Mouse (Mus musculus): ENCODE results near the gene Shisa4. TPM values are rescaled to one million over a fixed set of nuclear protein-coding genes. Genes with fewer than 3 reads are reported as not detected.

The Shisa4 gene
- 0.34 TPM in 1 of 2 replicates, not detected in the other for polyA plus RNA-seq (2012; ENCODE audit: insufficient read depth, low replicate concordance)

DNA sequence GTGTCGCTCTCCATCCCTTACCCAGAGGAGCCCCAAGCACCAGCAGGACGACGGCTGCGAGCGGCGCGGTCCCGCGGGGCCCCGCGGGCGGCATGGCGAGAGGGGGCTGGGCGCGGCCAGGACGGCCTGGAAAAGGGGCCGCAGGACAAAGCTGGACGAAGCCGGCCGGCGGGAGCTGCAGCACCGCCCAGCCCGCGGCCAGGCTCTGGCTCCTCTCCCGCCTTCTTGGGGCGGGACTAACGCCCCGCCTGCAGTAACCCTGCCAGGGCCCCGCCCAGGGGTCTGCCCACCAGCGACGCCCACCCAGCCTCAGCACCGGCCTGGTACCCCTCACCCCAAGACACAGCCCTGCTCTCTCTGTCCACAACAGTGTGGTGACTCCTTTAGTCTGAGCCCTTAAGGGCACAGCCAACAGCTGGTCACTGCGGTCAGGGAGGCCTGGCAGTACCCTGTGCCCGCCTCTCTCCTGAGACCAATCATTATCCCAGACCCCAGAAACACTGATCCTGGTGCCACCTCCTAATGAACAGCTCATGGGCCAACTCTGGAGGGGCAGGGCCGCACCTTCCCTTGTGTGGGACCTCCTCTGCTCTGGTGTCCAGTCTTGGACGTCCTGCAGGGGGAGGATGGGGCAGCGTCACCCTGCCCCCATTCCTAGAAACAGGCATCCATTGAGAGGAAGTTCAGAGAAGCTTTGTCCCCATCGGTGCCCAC lies at the start of gene Shisa4:
Gene Shisa4, minus strand, starts transcription at position 370 of the 714 bp plus-strand sequence.
- peaks cover 81% of the 10 kb centered on the region for H3K27me3 ChIP-seq (replicated peaks)
- no peaks in the 10 kb centered on the region for H3K36me3 ChIP-seq (replicated peaks; ENCODE audit: low read length)
- no peak for TF ChIP-seq FLI1 (IDR thresholded peaks at IDR 0.05; ENCODE audit: low read length)
- TF ChIP-seq GATA1 (IDR thresholded peaks at IDR 0.05; ENCODE audit: borderline replicate concordance, low read length): no peak
- peaks cover 30% of the 10 kb centered on the region for H3K4me1 ChIP-seq
- peak within 1 kb of the TSS; percentile 90 for H3K4me3 ChIP-seq (replicated peaks)
- H3K9me3 ChIP-seq: no peaks in the 10 kb centered on the region

DNA sequence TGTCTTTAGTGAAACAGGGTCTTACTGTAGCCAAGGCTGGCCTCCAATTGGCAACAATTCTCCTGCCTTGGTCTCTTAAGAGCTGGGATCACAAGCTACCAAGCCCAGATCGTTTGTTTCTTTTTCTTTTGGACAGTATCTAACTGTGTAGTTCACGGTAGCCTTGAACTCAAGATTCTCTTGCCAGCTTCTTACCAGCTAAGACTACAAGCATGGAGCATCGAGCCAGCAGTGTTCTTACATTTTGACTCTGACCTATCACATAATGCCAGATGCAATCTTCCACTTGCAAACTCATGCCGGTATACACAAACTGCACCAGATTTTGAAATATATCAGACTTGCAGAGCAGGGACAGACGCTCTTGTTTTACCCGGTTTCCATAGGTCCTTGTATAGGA lies 47.7 kb upstream of the Shisa4 start:
- peaks cover 7% of the 10 kb centered on the region; the same call in 1 of the 2 replicates for H3K4me1 ChIP-seq
- H3K4me3 ChIP-seq (replicated peaks): no peak overlapping the region
- no peaks in the 10 kb centered on the region for H3K27me3 ChIP-seq (replicated peaks)
- peaks cover 74% of the 10 kb centered on the region for H3K36me3 ChIP-seq (replicated peaks; ENCODE audit: low read length)
- TF ChIP-seq FLI1 (IDR thresholded peaks at IDR 0.05; ENCODE audit: low read length) (no peak), GATA1 (IDR thresholded peaks at IDR 0.05; ENCODE audit: borderline replicate concordance, low read length) (no peak)
- no peaks in the 10 kb centered on the region for H3K9me3 ChIP-seq

DNA sequence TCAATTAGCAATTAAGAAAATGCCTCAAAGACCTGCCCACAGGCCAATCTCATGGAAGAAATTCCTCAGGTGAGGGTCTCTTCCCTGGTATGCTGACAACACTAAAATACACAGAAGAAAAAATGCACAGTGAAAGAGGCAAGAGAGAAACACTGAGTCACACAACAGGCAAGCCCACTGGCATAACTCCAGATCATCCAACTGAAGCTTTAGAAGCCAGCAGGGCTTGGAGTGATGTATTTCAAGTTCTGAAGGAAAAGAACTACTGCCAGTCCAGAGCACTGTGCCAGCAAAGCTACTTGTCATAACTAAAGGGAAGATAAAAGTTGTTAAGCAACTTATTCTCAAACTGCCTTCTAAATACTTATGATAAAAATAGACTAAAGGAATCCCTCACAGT lies 39.0 kb upstream of the Shisa4 start:
- Histone ChIP-seq H3K36me3 (replicated peaks; ENCODE audit: low read length) (peaks cover 81% of the 10 kb centered on the region), H3K4me3 (replicated peaks) (no peak overlapping the region), H3K9me3 (no peaks in the 10 kb centered on the region), H3K27me3 (replicated peaks) (no peaks in the 10 kb centered on the region), H3K4me1 (peaks cover 22% of the 10 kb centered on the region)
- no peak for TF ChIP-seq FLI1 (IDR thresholded peaks at IDR 0.05; ENCODE audit: low read length)
- TF ChIP-seq GATA1 (IDR thresholded peaks at IDR 0.05; ENCODE audit: borderline replicate concordance, low read length): no peak

DNA sequence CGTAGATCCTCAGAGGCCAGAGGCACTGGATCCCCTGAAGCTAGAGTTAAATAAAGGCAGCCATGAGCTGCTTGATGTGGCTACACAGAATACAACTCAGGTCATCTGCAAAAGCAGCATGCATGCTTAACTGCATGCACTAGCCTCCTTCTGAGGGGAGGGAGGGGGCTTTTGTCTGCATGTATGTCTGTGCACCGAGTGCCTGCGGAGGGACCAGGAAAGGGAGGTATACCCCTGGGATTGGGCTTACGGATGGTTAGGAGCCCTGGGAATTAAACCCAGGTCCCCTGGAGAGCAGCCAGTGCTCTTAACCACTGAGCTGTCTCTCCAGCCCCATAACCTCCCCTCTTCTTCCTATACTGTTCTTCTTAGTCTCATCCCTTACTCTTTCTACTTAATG lies 37.1 kb upstream of the Shisa4 start:
- Histone ChIP-seq H3K4me3 (replicated peaks) (no peak overlapping the region), H3K9me3 (no peaks in the 10 kb centered on the region), H3K27me3 (replicated peaks) (no peaks in the 10 kb centered on the region), H3K36me3 (replicated peaks; ENCODE audit: low read length) (peaks cover 80% of the 10 kb centered on the region), H3K4me1 (peaks cover 22% of the 10 kb centered on the region)
- TF ChIP-seq GATA1 (IDR thresholded peaks at IDR 0.05; ENCODE audit: borderline replicate concordance, low read length) (no peak), FLI1 (IDR thresholded peaks at IDR 0.05; ENCODE audit: low read length) (no peak)

DNA sequence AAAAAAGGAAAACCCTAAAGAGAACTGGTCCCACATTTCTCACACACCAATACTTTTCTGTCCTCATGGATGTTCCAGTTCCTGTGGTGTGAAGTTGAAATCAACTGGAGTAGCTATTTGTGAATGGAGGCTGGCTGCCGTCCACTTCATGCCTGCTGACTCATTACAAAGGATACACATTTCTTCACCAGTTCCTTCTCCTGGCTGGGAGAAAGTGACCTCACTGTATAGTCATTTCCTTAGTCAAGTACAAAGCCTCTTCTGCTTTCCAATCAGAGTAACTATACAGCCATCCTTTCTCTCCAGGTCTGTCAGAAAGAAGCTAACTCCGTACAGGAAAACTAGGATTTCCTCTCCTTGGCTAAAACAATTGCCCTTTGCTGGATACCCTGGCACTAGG lies 35.9 kb upstream of the Shisa4 start:
- TF ChIP-seq FLI1 (IDR thresholded peaks at IDR 0.05; ENCODE audit: low read length) (no peak), GATA1 (IDR thresholded peaks at IDR 0.05; ENCODE audit: borderline replicate concordance, low read length) (no peak)

DNA sequence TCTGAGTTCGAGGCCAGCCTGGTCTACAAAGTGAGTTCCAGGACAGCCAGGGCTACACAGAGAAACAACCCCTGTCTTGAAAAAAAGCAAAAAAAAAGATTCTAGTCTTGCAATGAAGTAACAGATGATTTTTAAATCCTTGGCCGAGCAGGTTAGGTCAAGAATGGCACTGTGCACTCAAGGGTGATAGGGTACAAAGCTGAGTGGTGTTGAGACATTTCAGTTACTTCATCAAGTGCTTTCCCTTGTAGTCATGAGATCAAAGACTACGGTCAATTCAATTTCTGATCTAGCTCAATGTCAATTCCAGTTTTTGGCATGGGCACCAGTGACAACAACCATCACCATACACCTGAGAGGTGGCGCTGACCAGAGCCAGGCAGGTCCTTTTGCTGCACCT lies 33.9 kb upstream of the Shisa4 start:
- no peak for TF ChIP-seq FLI1 (IDR thresholded peaks at IDR 0.05; ENCODE audit: low read length)
- TF ChIP-seq GATA1 (IDR thresholded peaks at IDR 0.05; ENCODE audit: borderline replicate concordance, low read length): no peak
- no peaks in the 10 kb centered on the region for H3K9me3 ChIP-seq
- H3K4me3 ChIP-seq (replicated peaks): no peak overlapping the region
- H3K36me3 ChIP-seq (replicated peaks; ENCODE audit: low read length): peaks cover 81% of the 10 kb centered on the region
- H3K4me1 ChIP-seq: peaks cover 27% of the 10 kb centered on the region
- no peaks in the 10 kb centered on the region for H3K27me3 ChIP-seq (replicated peaks)

More for the DNA sequence above, 35.9 kb upstream of the Shisa4 start:
- peaks cover 79% of the 10 kb centered on the region for H3K36me3 ChIP-seq (replicated peaks; ENCODE audit: low read length)
- H3K9me3 ChIP-seq: no peaks in the 10 kb centered on the region
- H3K27me3 ChIP-seq (replicated peaks): no peaks in the 10 kb centered on the region
- H3K4me3 ChIP-seq (replicated peaks): no peak overlapping the region
- H3K4me1 ChIP-seq: peaks cover 22% of the 10 kb centered on the region

DNA sequence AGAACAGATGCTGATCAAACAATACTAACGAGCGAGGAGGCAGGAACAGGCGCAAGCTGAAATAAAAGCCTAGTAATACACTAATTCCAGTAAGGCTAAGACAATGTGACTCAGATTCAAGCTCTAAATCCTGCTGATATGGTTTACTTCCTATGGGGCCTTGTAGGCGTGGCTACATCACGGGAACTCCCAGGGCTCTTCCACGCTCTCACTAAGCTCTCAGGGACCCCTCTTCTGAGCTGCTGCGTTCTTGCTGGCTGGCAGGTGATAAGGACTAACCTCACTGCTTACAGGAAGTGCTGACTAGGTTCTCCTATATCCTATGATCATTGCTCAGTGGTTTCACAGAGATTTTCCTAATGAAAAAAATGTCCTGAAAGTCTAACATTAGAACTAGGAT lies 30.3 kb upstream of the Shisa4 start:
- Histone ChIP-seq H3K4me3 (replicated peaks) (no peak overlapping the region), H3K9me3 (no peaks in the 10 kb centered on the region), H3K4me1 (peaks cover 5% of the 10 kb centered on the region; the same call in 1 of the 2 replicates), H3K27me3 (replicated peaks) (no peaks in the 10 kb centered on the region), H3K36me3 (replicated peaks; ENCODE audit: low read length) (peaks cover 92% of the 10 kb centered on the region)
- no peak for TF ChIP-seq GATA1 (IDR thresholded peaks at IDR 0.05; ENCODE audit: borderline replicate concordance, low read length)
- no peak for TF ChIP-seq FLI1 (IDR thresholded peaks at IDR 0.05; ENCODE audit: low read length)

DNA sequence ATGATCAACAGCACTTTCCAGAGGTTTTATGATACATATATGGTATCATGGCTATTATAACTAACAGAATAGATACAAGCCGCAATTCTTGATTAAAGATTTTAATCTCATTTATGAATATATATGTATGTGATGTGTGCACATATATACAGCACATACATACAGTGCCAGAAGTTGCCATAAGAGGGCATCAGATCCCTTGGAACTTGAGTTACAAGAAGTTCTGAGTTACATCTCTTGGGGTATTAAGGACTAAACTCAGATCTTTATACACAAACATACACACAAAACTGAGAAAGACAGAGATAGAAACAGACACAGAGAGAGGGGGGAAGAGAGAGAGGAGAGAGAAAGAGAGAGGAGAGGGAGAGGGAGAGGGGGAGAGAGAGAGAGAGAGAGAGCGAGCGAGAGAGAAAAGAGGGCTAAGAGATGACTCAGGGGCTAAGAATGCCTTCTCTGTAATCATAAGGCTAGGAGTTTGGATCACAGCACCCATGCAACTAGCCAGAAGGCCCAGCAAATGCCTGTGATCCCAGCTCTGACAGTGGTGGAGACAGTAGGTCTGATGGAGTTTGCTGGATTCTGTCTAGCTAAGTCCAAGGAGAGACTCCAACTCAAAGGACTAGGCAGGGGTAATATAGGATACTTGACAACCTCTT lies 26.5 kb upstream of the Shisa4 start:
- Histone ChIP-seq H3K4me1 (peaks cover 5% of the 10 kb centered on the region; the same call in 1 of the 2 replicates), H3K9me3 (no peaks in the 10 kb centered on the region), H3K27me3 (replicated peaks) (no peaks in the 10 kb centered on the region), H3K36me3 (replicated peaks; ENCODE audit: low read length) (peaks cover 89% of the 10 kb centered on the region), H3K4me3 (replicated peaks) (no peak overlapping the region)
- TF ChIP-seq FLI1 (IDR thresholded peaks at IDR 0.05; ENCODE audit: low read length) (no peak), GATA1 (IDR thresholded peaks at IDR 0.05; ENCODE audit: borderline replicate concordance, low read length) (no peak)

DNA sequence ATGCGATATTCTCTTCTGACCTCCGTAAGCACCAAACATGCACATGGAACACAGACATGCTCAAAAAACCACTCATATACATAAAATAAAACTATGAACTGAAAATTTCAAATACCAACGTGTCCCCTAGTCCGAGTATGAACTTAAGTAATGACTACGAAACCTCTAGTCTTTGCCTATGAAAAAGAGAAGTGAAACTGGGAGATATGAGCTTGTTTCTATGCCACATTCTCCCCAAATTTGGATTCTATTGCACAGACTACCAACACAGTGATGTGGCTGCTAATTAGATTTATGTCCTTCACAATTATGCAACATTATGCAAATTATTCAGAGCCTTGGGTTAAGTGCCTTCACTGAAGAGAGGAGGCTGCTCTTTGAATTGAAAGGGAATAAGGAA lies 24.4 kb upstream of the Shisa4 start:
- H3K9me3 ChIP-seq: no peaks in the 10 kb centered on the region

DNA sequence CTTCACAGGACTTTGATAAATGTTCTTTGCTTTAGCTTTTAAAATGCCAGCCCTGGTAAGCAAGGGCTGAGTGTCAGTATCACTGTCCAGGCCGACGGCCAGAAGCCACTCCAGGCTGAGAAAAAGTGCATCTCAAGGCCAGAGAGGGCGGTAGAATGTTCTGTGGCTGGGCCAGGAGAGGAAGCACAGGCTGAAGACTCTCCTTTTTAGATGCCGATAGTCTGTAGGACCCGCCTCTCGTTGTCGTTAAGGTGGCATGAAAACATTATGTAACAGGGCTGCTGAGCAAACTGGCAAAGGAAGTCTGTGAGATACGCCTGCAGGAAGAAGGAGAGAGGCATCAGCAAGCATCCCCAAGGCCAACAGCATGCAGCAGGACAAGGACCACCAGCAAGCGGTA lies 10.1 kb upstream of the Shisa4 start:
- no peaks in the 10 kb centered on the region for H3K27me3 ChIP-seq (replicated peaks)
- H3K36me3 ChIP-seq (replicated peaks; ENCODE audit: low read length): peaks cover 82% of the 10 kb centered on the region
- H3K9me3 ChIP-seq: no peaks in the 10 kb centered on the region
- 0 out of 2 replicates have a peak, but pooled peaks cover 3% of the 10 kb centered on the region for H3K4me1 ChIP-seq
- H3K4me3 ChIP-seq (replicated peaks): no peak overlapping the region
- TF ChIP-seq FLI1 (IDR thresholded peaks at IDR 0.05; ENCODE audit: low read length): no peak
- TF ChIP-seq GATA1 (IDR thresholded peaks at IDR 0.05; ENCODE audit: borderline replicate concordance, low read length): no peak

More for the DNA sequence above, 24.4 kb upstream of the Shisa4 start:
- Histone ChIP-seq H3K36me3 (replicated peaks; ENCODE audit: low read length) (peaks cover 86% of the 10 kb centered on the region), H3K4me1 (no peaks in the 10 kb centered on the region), H3K4me3 (replicated peaks) (no peak overlapping the region), H3K27me3 (replicated peaks) (no peaks in the 10 kb centered on the region)
- TF ChIP-seq FLI1 (IDR thresholded peaks at IDR 0.05; ENCODE audit: low read length) (no peak), GATA1 (IDR thresholded peaks at IDR 0.05; ENCODE audit: borderline replicate concordance, low read length) (no peak)

Data from megakaryocyte, embryonic 14.5 days (primary cell).